Mouse (Mus musculus): ENCODE data around the gene Tnpo3. TPM values are rescaled to one million over a fixed set of nuclear protein-coding genes. Genes with fewer than 3 reads are reported as not detected.

Tnpo3 gene
- total and polyA plus RNA-seq, 3 experiments, result 64.9 to 148 (median 139) TPM

DNA sequence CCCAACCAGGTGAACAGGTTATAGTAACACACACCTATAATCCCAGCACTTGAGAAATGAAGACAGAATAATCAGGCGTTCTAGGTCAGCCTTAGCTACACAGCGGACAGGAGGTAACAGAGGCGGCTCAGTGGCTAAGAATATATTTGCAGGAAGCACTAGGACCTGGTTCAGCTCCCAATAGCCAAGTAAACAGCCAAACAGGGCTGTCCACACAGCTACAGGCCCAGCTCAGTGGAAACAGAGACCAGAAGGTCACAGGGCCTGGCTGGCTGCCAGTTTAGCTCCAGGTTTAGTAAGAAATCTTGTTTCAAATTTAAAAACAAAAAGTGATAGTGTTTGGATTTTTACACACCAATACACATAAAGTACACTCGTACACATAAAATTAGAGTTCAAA lies 115.6 kb downstream of the Tnpo3 start:
- no peak for DNase-seq (ENCODE audit: low read depth, low spot score)
- no peaks in the 10 kb centered on the region for H3K4me1 ChIP-seq (ENCODE audit: control insufficient read depth in 1 of 2, insufficient read depth in 2 of 2, low read length in 2 of 2)
- no peaks in the 10 kb centered on the region for H3K9me3 ChIP-seq (replicated peaks; ENCODE audit: insufficient read depth, low read length)
- H3K36me3 ChIP-seq (ENCODE audit: control insufficient read depth in 1 of 2, insufficient read depth in 2 of 2, low read length in 2 of 2), result no peaks in the 10 kb centered on the region
- H3K79me2 ChIP-seq (ENCODE audit: control insufficient read depth, insufficient read depth, low read length, poor library complexity), result no peaks in the 10 kb centered on the region
- H3K27ac ChIP-seq (ENCODE audit: control insufficient read depth, low read depth, low read length), result no peak overlapping the region
- H3K27me3 ChIP-seq (ENCODE audit: control insufficient read depth in 1 of 2, insufficient read depth in 2 of 2, low read length in 2 of 2), result no peaks in the 10 kb centered on the region
- no peak overlapping the region for H3K9ac ChIP-seq (ENCODE audit: control insufficient read depth, low read depth, low read length, poor library complexity, severe bottlenecking)
- H3K4me3 ChIP-seq (ENCODE audit: control insufficient read depth in 1 of 2, insufficient read depth in 1 of 2, low read depth in 2 of 2, low read length in 2 of 2), result no peak overlapping the region
- TF ChIP-seq ZMIZ1 (IDR thresholded peaks at IDR 0.05; ENCODE audit: low read depth, low read length), result no peak

Other genes with a start within 250 kb of the Tnpo3 start
- gene Opn1sw, start 221.4 kb downstream of the Tnpo3 start, total RNA-seq (2012; rRNA removed), result 0.23 TPM in 1 of 2 replicates, not detected in the other
- under 1 TPM in 1 of 2 experiments, not detected in 1; 0.04 TPM for gene Opn1sw, start 221.4 kb downstream of the Tnpo3 start, polyA plus RNA-seq (2012; ENCODE audit: insufficient read depth in 1 of 2, insufficient read length in 2 of 2, low read depth in 1 of 2, low replicate concordance in 2 of 2, missing spikeins in 1 of 2)
- not detected in 2 replicates for gene Ccdc136, start 213.6 kb downstream of the Tnpo3 start, total RNA-seq (2012; rRNA removed)
- gene Ccdc136, start 213.6 kb downstream of the Tnpo3 start, polyA plus RNA-seq (2012; ENCODE audit: insufficient read depth in 1 of 2, insufficient read length in 2 of 2, low read depth in 1 of 2, low replicate concordance in 2 of 2, missing spikeins in 1 of 2), result under 1 TPM in 1 of 2 experiments, not detected in 1; 0.22 TPM
- gene Flnc, start 176.6 kb downstream of the Tnpo3 start, total RNA-seq (2012; rRNA removed), result 0.26 and 0.27 TPM in 2 replicates
- gene Flnc, start 176.6 kb downstream of the Tnpo3 start, polyA plus RNA-seq (2012; ENCODE audit: insufficient read depth in 1 of 2, insufficient read length in 2 of 2, low read depth in 1 of 2, low replicate concordance in 2 of 2, missing spikeins in 1 of 2), result under 1 TPM in 1 of 2 experiments, not detected in 1; 0.31 TPM
- gene Atp6v1f, start 142.2 kb downstream of the Tnpo3 start, total RNA-seq (2012; rRNA removed), result 289 and 312 TPM in 2 replicates
- gene Atp6v1f, start 142.2 kb downstream of the Tnpo3 start, polyA plus RNA-seq (2012; ENCODE audit: insufficient read depth in 1 of 2, insufficient read length in 2 of 2, low read depth in 1 of 2, low replicate concordance in 2 of 2, missing spikeins in 1 of 2), result 100 to 1,000 TPM in 1 of 2 experiments, not detected in 1; 349 TPM
- gene Atp6v1fnb, start 138.4 kb downstream of the Tnpo3 start, total RNA-seq (2012; rRNA removed), result not detected in 2 replicates
- under 1 TPM in 1 of 2 experiments, not detected in 1; 0.13 TPM for gene Atp6v1fnb, start 138.4 kb downstream of the Tnpo3 start, polyA plus RNA-seq (2012; ENCODE audit: insufficient read depth in 1 of 2, insufficient read length in 2 of 2, low read depth in 1 of 2, low replicate concordance in 2 of 2, missing spikeins in 1 of 2)
- gene Kcp, start 101.9 kb downstream of the Tnpo3 start, total RNA-seq (2012; rRNA removed), result 1.0 and 1.3 TPM in 2 replicates
- 1 to 10 TPM in 1 of 2 experiments, not detected in 1; 6.9 TPM for gene Kcp, start 101.9 kb downstream of the Tnpo3 start, polyA plus RNA-seq (2012; ENCODE audit: insufficient read depth in 1 of 2, insufficient read length in 2 of 2, low read depth in 1 of 2, low replicate concordance in 2 of 2, missing spikeins in 1 of 2)
- gene Irf5, start 83.3 kb downstream of the Tnpo3 start, total RNA-seq (2012; rRNA removed), result 8.2 and 9.7 TPM in 2 replicates
- 10 to 100 TPM in 1 of 2 experiments, not detected in 1; 13.3 TPM for gene Irf5, start 83.3 kb downstream of the Tnpo3 start, polyA plus RNA-seq (2012; ENCODE audit: insufficient read depth in 1 of 2, insufficient read length in 2 of 2, low read depth in 1 of 2, low replicate concordance in 2 of 2, missing spikeins in 1 of 2)
- gene Tspan33, start 84.3 kb upstream of the Tnpo3 start, total RNA-seq (2012; rRNA removed), result 20.6 and 41.7 TPM in 2 replicates
- gene Tspan33, start 84.3 kb upstream of the Tnpo3 start, polyA plus RNA-seq (2012; ENCODE audit: insufficient read depth in 1 of 2, insufficient read length in 2 of 2, low read depth in 1 of 2, low replicate concordance in 2 of 2, missing spikeins in 1 of 2), result 10 to 100 TPM in 1 of 2 experiments, not detected in 1; 64.5 TPM
- gene Smo, start 125.6 kb upstream of the Tnpo3 start, total RNA-seq (2012; rRNA removed), result 52.0 and 62.6 TPM in 2 replicates
- gene Smo, start 125.6 kb upstream of the Tnpo3 start, polyA plus RNA-seq (2012; ENCODE audit: insufficient read depth in 1 of 2, insufficient read length in 2 of 2, low read depth in 1 of 2, low replicate concordance in 2 of 2, missing spikeins in 1 of 2), result 10 to 100 TPM in 1 of 2 experiments, not detected in 1; 83.7 TPM
- gene Ahcyl2, start 158.1 kb upstream of the Tnpo3 start, total RNA-seq (2012; rRNA removed), result 14.5 and 17.0 TPM in 2 replicates
- gene Ahcyl2, start 158.1 kb upstream of the Tnpo3 start, polyA plus RNA-seq (2012; ENCODE audit: insufficient read depth in 1 of 2, insufficient read length in 2 of 2, low read depth in 1 of 2, low replicate concordance in 2 of 2, missing spikeins in 1 of 2), result 10 to 100 TPM in 1 of 2 experiments, not detected in 1; 16.9 TPM

All from MEL (cell line).